Comparison of ENCODE assay signal across 9 mouse cellular contexts in genomic region chr9:44723521-44724041, GRCm38 (mm10). TPM values are rescaled to one million over a fixed set of nuclear protein-coding genes. Genes with fewer than 3 reads are reported as not detected.
A peak's percentile ranks its signal among the peaks of the same experiment; 100 is the strongest.
DNase-seq lines count a peak whose midpoint lies in the region; ATAC-seq and TF ChIP-seq lines count a peak whose summit lies in the region.
"Had no signal": no experiment of that assay in that cellular context is flagged by ENCODE, and none has a peak within 500 bp of the region (broad histone marks: within the 10 kb centered on the region; RNA-seq: fewer than 3 reads in every experiment).

No protein-coding gene starts in this region.

- 0 out of 2 replicates have a peak overlapping the region, but pooled peaks have one; percentile 5 for H3K27ac ChIP-seq in forebrain, postnatal 0 days (ENCODE audit: low read depth, low read length)
- H3K27ac ChIP-seq in limb, embryonic 15.5 days, result peak overlapping the region; percentile 61; the same call in 1 of the 2 replicates

- H3K9ac ChIP-seq in forebrain, postnatal 0 days, result no peak overlapping the region
- H3K9ac ChIP-seq in limb, embryonic 15.5 days, result no peak overlapping the region

- intact Hi-C loops in heart, postnatal 14 days (cut with DNase I), result no loop called here

- H3K9me3 ChIP-seq in forebrain, postnatal 0 days (ENCODE audit: low read length), result no peaks in the 10 kb centered on the region
- H3K9me3 ChIP-seq in limb, embryonic 15.5 days, result no peaks in the 10 kb centered on the region
- H3K9me3 ChIP-seq: G1E had no signal

- no peak for ATAC-seq in forebrain, postnatal 0 days
- ATAC-seq in limb, embryonic 15.5 days (ENCODE audit: insufficient number of reproducible peaks, low FRiP score, low TSS enrichment, low read depth), result no peak

- no peaks in the 10 kb centered on the region for H3K27me3 ChIP-seq in forebrain, postnatal 0 days (ENCODE audit: insufficient read depth, low read length)
- no peaks in the 10 kb centered on the region for H3K27me3 ChIP-seq in limb, embryonic 15.5 days

- H3K4me1 ChIP-seq in forebrain, postnatal 0 days (ENCODE audit: insufficient read depth), result peaks cover 17% of the 10 kb centered on the region
- peaks cover 72% of the 10 kb centered on the region for H3K4me1 ChIP-seq in limb, embryonic 15.5 days

- no peaks in the 10 kb centered on the region for H3K36me3 ChIP-seq in forebrain, postnatal 0 days (ENCODE audit: insufficient read depth)
- H3K36me3 ChIP-seq in limb, embryonic 15.5 days, result peaks cover 42% of the 10 kb centered on the region
- H3K36me3 ChIP-seq: G1E had no signal

- peak; percentile 54 to 61 for DNase-seq in heart, adult 18-20 months
- no peak for DNase-seq in heart, postnatal 14 days
- peak; percentile 70 for DNase-seq in Muller cell, postnatal 12 days (ENCODE audit: inconsistent ontology term)
- DNase-seq in forebrain, postnatal 0 days, result peak; percentile 39
- DNase-seq in embryo, embryonic 10 days (ENCODE audit: low spot score), result no peak
- DNase-seq in gastrocnemius, adult 8-10 months (ENCODE audit: low spot score in 2 of 2), result no peak
- no peak for DNase-seq in frontal cortex, postnatal 25 days (ENCODE audit: low spot score in 2 of 2)

- no peak for TF ChIP-seq CTCF in forebrain, postnatal 0 days (IDR thresholded peaks at IDR 0.05; ENCODE audit: low read depth)

- H3K4me3 ChIP-seq in forebrain, postnatal 0 days (ENCODE audit: low read depth, low read length), result no peak overlapping the region
- no peak overlapping the region for H3K4me3 ChIP-seq in limb, embryonic 15.5 days

- 44% methylated on average over 11 of the region's 11 CpGs for WGBS in forebrain, postnatal 0 days
- 60% methylated on average over 11 of the region's 11 CpGs for WGBS in limb, embryonic 15.5 days

- no peak overlapping the region for H3K4me2 ChIP-seq in forebrain, postnatal 0 days (ENCODE audit: low read depth)
- no peak overlapping the region for H3K4me2 ChIP-seq in limb, embryonic 15.5 days

RNA-seq across cellular contexts. Expression of gene Phldb1, which starts 11.4 kb away (rescaled TPM):
- 100 to 1,000 TPM; 109 to 125 TPM for total RNA-seq in heart, adult 18-20 months (2021)
- 100 to 1,000 TPM; 124 to 132 TPM for total RNA-seq in heart, postnatal 14 days (2021)
- total RNA-seq in forebrain, postnatal 0 days (2014; rRNA removed), result 106 and 129 TPM in 2 replicates
- polyA plus RNA-seq in forebrain, postnatal 0 days (2015; fragmentation: Nextera tagmentation; extraction: Ambion mirVana), result 28.2 and 34.3 TPM in 2 replicates
- polyA plus RNA-seq in limb, embryonic 15.5 days (2015; fragmentation: Nextera tagmentation; extraction: Ambion mirVana), result 37.8 and 39.2 TPM in 2 replicates
- total RNA-seq in gastrocnemius, adult 8-10 months (2022), result 10 to 100 TPM; 20.0 to 33.0 (median 32.5) TPM

RNA-seq across cellular contexts. Expression of gene Arcn1, which starts 44.1 kb away (rescaled TPM):
- total RNA-seq in heart, adult 18-20 months (2021), result 10 to 100 TPM; 82.7 to 82.8 TPM
- total RNA-seq in heart, postnatal 14 days (2021), result 10 to 100 TPM; 80.1 to 88.6 TPM
- total RNA-seq in forebrain, postnatal 0 days (2014; rRNA removed), result 107 and 113 TPM in 2 replicates
- polyA plus RNA-seq in forebrain, postnatal 0 days (2015; fragmentation: Nextera tagmentation; extraction: Ambion mirVana), result 86.0 and 105 TPM in 2 replicates
- polyA plus RNA-seq in limb, embryonic 15.5 days (2015; fragmentation: Nextera tagmentation; extraction: Ambion mirVana), result 221 and 223 TPM in 2 replicates
- 10 to 100 TPM; 73.3 to 85.5 (median 80.4) TPM for total RNA-seq in gastrocnemius, adult 8-10 months (2022)

RNA-seq across cellular contexts. Expression of gene Ift46, which starts 44.1 kb away (rescaled TPM):
- 10 to 100 TPM; 18.1 to 29.7 TPM for total RNA-seq in heart, adult 18-20 months (2021)
- 10 to 100 TPM; 32.7 to 41.8 TPM for total RNA-seq in heart, postnatal 14 days (2021)
- 67.0 and 72.4 TPM in 2 replicates for total RNA-seq in forebrain, postnatal 0 days (2014; rRNA removed)
- 158 and 166 TPM in 2 replicates for polyA plus RNA-seq in forebrain, postnatal 0 days (2015; fragmentation: Nextera tagmentation; extraction: Ambion mirVana)
- 106 and 117 TPM in 2 replicates for polyA plus RNA-seq in limb, embryonic 15.5 days (2015; fragmentation: Nextera tagmentation; extraction: Ambion mirVana)
- 10 to 100 TPM; 18.0 to 33.4 (median 22.4) TPM for total RNA-seq in gastrocnemius, adult 8-10 months (2022)

RNA-seq across cellular contexts. Expression of gene Treh, which starts 50.5 kb away (rescaled TPM):
- total RNA-seq in heart, adult 18-20 months (2021), result not detected
- not detected for total RNA-seq in heart, postnatal 14 days (2021)
- not detected in 2 replicates for total RNA-seq in forebrain, postnatal 0 days (2014; rRNA removed)
- not detected in 2 replicates for polyA plus RNA-seq in forebrain, postnatal 0 days (2015; fragmentation: Nextera tagmentation; extraction: Ambion mirVana)
- polyA plus RNA-seq in limb, embryonic 15.5 days (2015; fragmentation: Nextera tagmentation; extraction: Ambion mirVana), result not detected in 2 replicates
- not detected for total RNA-seq in gastrocnemius, adult 8-10 months (2022)
- total RNA-seq: G1E had no signal
- polyA plus RNA-seq: G1E had no signal

Comparison
In these comparisons a context has a peak if more than half of its experiments do, and no peak if none do; other contexts are left out.
1. DNase-seq: peak in heart, adult 18-20 months (2 of 2), Muller cell, postnatal 12 days (single experiment) and forebrain, postnatal 0 days (single experiment); none in heart, postnatal 14 days (0 of 2), embryo, embryonic 10 days (single experiment), gastrocnemius, adult 8-10 months (0 of 2) and frontal cortex, postnatal 25 days (0 of 2).